Mouse (Mus musculus) heart, postnatal 36 days (tissue): Measurements from ENCODE around the gene Cngb1. TPM values are rescaled to one million over a fixed set of nuclear protein-coding genes. Genes with fewer than 3 reads are reported as not detected.

Source experiments
- DNase-seq, 2 experiments: peaks; one replicate each; pipeline ENCODE4 v3.0.0; 2021 to 2022
- intact Hi-C: fragments of 180-260 bp; cut with DNase I; formaldehyde crosslinking; loops from one replicate; pipeline ENCODE4 v1.15.1; 2025
- total RNA-seq, 2 experiments: library from RNA; stranded (reverse); gene quantifications; 2 replicates each; pipeline ENCODE4 v1.2.3; 2021

Cngb1 gene
- total RNA-seq, 2 experiments from 2014 or later, result 0.64 to 0.98 TPM

- DNase-seq, result no peak
- intact Hi-C loops, result loop anchor here (2.0 kb wide), 1 partner anchor 263 kb away; no protein-coding TSS in a partner anchor
These were observed 100.4 kb downstream of the Cngb1 start for GRCm38 (mm10) chr8:95205946-95206345.

- DNase-seq, result peak; percentile 79 to 81
- intact Hi-C loops, result loop anchor here (1.0 to 2.0 kb wide), 2 partner anchors 105 to 261 kb away; no protein-coding TSS in a partner anchor
These were observed 102.4 kb downstream of the Cngb1 start for GRCm38 (mm10) chr8:95204039-95204380.

- no peak for DNase-seq
- intact Hi-C loops, result loop anchor here (1.0 to 2.0 kb wide), 3 partner anchors 59 to 261 kb away; no protein-coding TSS in a partner anchor
These were observed 102.9 kb downstream of the Cngb1 start for GRCm38 (mm10) chr8:95203326-95204038.

- intact Hi-C loops, result loop anchor here (2.0 kb wide), 1 partner anchor 58 kb away; no protein-coding TSS in a partner anchor
- peak in 1 of 2 experiments; percentile 26 for DNase-seq
These were observed 103.6 kb downstream of the Cngb1 start, which contains the start of gene Kifc3 for GRCm38 (mm10) chr8:95202649-95203275. Gene Kifc3, minus strand, starts transcription at chr8:95202812.

- intact Hi-C loops, result loop anchor here (2.0 kb wide), 1 partner anchor 57 kb away; no protein-coding TSS in a partner anchor
- DNase-seq, result no peak
These were observed 104.3 kb downstream of the Cngb1 start for GRCm38 (mm10) chr8:95202056-95202570.

GRCm38 (mm10) chr8:95201491-95201890 is 104.9 kb downstream of the Cngb1 start:
- intact Hi-C loops, result no loop called here

GRCm38 (mm10) chr8:95200001-95200405 is 106.4 kb downstream of the Cngb1 start:
- no peak for DNase-seq
- intact Hi-C loops, result no loop called here

More at GRCm38 (mm10) chr8:95201491-95201890, 104.9 kb downstream of the Cngb1 start:
- no peak for DNase-seq

- intact Hi-C loops, result no loop called here
- DNase-seq, result no peak
These were observed 110.7 kb downstream of the Cngb1 start for GRCm38 (mm10) chr8:95195728-95196127.

- intact Hi-C loops, result no loop called here
- no peak for DNase-seq
These were observed 114.7 kb downstream of the Cngb1 start for GRCm38 (mm10) chr8:95191497-95192175.

Other genes starting within 250 kb of the Cngb1 start
- 1 to 10 TPM; 7.2 to 7.5 TPM for gene Katnb1, start 225.4 kb downstream of the Cngb1 start, total RNA-seq
- 10 to 100 TPM; 65.4 to 71.2 TPM for gene Kifc3, start 103.8 kb downstream of the Cngb1 start, total RNA-seq
- not detected for gene Tepp, start 4.0 kb upstream of the Cngb1 start, total RNA-seq
- gene Zfp319, start 25.4 kb upstream of the Cngb1 start, total RNA-seq, result 1 to 10 TPM; 8.1 to 8.7 TPM
- 10 to 100 TPM; 13.6 to 18.9 TPM for gene Usb1, start 25.7 kb upstream of the Cngb1 start, total RNA-seq
- 10 to 100 TPM; 58.7 to 67.8 TPM for gene Mmp15, start 45.7 kb upstream of the Cngb1 start, total RNA-seq
- 10 to 100 TPM; 24.2 to 25.9 TPM for gene Cfap20, start 128.3 kb upstream of the Cngb1 start, total RNA-seq
- gene Csnk2a2, start 183.5 kb upstream of the Cngb1 start, total RNA-seq, result 10 to 100 TPM; 32.9 to 36.3 TPM
- not detected for gene Ccdc113, start 227.5 kb upstream of the Cngb1 start, total RNA-seq